Mouse (Mus musculus) midbrain, embryonic 15.5 days (tissue): Measurements from ENCODE around the gene Rlf. TPM values are rescaled to one million over a fixed set of nuclear protein-coding genes. Genes with fewer than 3 reads are reported as not detected.
A peak's percentile ranks its signal among the peaks of the same experiment; 100 is the strongest.

Source experiments
- ATAC-seq: fragments of 200-750 bp; cut with Nextera tagmentation; replicated peaks from 2 replicates; pipeline ENCODE4 v1.8.0; 2017; ENCODE audit warnings: moderate TSS enrichment
- H3K27ac ChIP-seq: fragments of 300-500 bp; sonication (generic); 2 replicates; pipeline ENCODE4 v1.5.1; 2015; ENCODE audit warnings: mild to moderate bottlenecking, inconsistent platforms
- H3K27me3 ChIP-seq: fragments of 300-500 bp; sonication (generic); replicated peaks from 2 replicates; pipeline ENCODE4 v1.6.1; 2015; ENCODE audit warnings: inconsistent platforms
- H3K36me3 ChIP-seq: fragments of 300-500 bp; sonication (generic); replicated peaks from 2 replicates; pipeline ENCODE4 v1.6.1; 2015; ENCODE audit warnings: inconsistent platforms
- H3K4me1 ChIP-seq: fragments of 300-500 bp; sonication (generic); 2 replicates; pipeline ENCODE4 v1.6.1; 2015; ENCODE audit warnings: inconsistent platforms
- H3K4me2 ChIP-seq: fragments of 300-500 bp; sonication (generic); 2 replicates; pipeline ENCODE4 v1.6.1; 2015; ENCODE audit warnings: inconsistent platforms, mild to moderate bottlenecking, moderate library complexity
- H3K4me3 ChIP-seq: fragments of 300-500 bp; sonication (generic); 2 replicates; pipeline ENCODE4 v1.5.1; 2015; ENCODE audit warnings: mild to moderate bottlenecking, inconsistent platforms
- H3K9ac ChIP-seq: fragments of 300-500 bp; sonication (generic); 2 replicates; pipeline ENCODE4 v1.6.1; 2015; ENCODE audit warnings: mild to moderate bottlenecking, inconsistent platforms
- H3K9me3 ChIP-seq: fragments of 300-500 bp; sonication (generic); 2 replicates; pipeline ENCODE4 v1.6.1; 2016; ENCODE audit warnings: inconsistent platforms
- WGBS: fragments of 180-500 bp; shearing (Covaris S2); methylation state at CpG from one replicate; pipeline ENCODE4 v1.1.7; 2015; ENCODE audit warnings: mixed read lengths; 5-methylcytosine and 5-hydroxymethylcytosine counted together
- polyA plus RNA-seq: library from polyadenylated mRNA; unstranded; fragments of >200 nt; fragmentation: Nextera tagmentation; extraction: Ambion mirVana; gene quantifications from 2 replicates; pipeline ENCODE4 v1.2.1, GENCODE M21; 2015

Rlf gene
- 31.0 and 33.2 TPM in 2 replicates for polyA plus RNA-seq

DNA sequence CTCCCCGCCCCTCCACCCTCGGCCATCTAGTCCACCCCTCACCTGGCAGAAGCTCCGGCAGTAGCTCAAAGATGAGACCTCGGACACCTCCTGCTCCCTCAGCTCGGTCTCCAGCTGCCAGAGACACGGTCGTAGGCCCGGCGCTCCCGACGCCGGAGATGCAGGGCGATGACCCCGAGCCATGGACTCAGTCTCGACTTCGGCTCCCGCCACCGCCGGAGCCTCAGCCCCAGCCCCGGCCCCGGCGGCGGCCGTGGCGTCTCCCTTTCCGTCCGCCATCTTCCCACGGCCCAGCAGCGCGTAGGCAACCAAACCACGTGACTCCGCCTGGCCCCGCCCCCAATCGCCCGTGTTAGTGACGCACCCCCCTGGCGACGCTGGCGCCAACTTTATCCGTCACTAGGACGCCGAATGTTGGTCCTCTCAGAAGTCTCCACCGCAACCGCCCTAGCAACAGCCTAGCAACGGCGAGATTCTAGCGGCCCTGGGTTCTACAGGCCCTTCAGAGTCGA lies at the start of gene Rlf:
TSS of gene Rlf (minus strand) at position 292 of the 512 bp plus-strand sequence.
- peaks cover 7% of the 10 kb centered on the region for H3K27me3 ChIP-seq

DNA sequence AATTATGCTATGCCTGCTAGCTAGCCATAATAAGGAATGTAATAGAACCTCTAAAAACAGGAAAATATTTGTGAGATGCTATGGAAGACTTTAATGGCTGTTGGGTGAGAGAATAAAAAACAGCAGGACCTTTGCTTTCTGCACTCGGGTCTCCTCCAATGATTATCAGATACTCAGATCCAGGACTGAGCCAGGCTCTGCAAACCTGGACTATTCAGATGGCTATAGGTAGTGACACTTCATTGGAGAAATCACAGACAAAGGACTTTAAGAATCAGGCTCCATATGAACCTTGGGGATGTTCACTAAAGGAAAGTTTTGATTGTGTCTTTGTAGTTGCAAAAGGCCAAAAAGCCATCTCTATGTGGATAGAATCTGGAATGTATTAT lies 26.7 kb upstream of the Rlf start:
- Histone ChIP-seq H3K9me3 (no peaks in the 10 kb centered on the region), H3K27ac (no peak overlapping the region), H3K4me2 (no peak overlapping the region), H3K27me3 (peaks cover 5% of the 10 kb centered on the region; the same call in 1 of the 2 replicates), H3K4me1 (no peaks in the 10 kb centered on the region), H3K9ac (no peak overlapping the region), H3K36me3 (no peaks in the 10 kb centered on the region), H3K4me3 (no peak overlapping the region)
- WGBS, result 87% methylated on average over 1 of the region's 1 CpGs
- peak; percentile 62; the same call in 1 of the 2 replicates for ATAC-seq

More for the DNA sequence above, at the start of gene Rlf:
- H3K4me1 ChIP-seq, result peaks cover 26% of the 10 kb centered on the region
- ATAC-seq, result peak; percentile 97
- H3K4me2 ChIP-seq, result peak within 1 kb of the TSS; percentile 71
- peak within 1 kb of the TSS; percentile 95 for H3K27ac ChIP-seq
- WGBS, result under 1% methylated on average over 48 of the region's 48 CpGs
- peak within 1 kb of the TSS; percentile 64 for H3K4me3 ChIP-seq
- no peaks in the 10 kb centered on the region for H3K36me3 ChIP-seq
- H3K9me3 ChIP-seq, result no peaks in the 10 kb centered on the region
- H3K9ac ChIP-seq, result peak within 1 kb of the TSS; percentile 93

DNA sequence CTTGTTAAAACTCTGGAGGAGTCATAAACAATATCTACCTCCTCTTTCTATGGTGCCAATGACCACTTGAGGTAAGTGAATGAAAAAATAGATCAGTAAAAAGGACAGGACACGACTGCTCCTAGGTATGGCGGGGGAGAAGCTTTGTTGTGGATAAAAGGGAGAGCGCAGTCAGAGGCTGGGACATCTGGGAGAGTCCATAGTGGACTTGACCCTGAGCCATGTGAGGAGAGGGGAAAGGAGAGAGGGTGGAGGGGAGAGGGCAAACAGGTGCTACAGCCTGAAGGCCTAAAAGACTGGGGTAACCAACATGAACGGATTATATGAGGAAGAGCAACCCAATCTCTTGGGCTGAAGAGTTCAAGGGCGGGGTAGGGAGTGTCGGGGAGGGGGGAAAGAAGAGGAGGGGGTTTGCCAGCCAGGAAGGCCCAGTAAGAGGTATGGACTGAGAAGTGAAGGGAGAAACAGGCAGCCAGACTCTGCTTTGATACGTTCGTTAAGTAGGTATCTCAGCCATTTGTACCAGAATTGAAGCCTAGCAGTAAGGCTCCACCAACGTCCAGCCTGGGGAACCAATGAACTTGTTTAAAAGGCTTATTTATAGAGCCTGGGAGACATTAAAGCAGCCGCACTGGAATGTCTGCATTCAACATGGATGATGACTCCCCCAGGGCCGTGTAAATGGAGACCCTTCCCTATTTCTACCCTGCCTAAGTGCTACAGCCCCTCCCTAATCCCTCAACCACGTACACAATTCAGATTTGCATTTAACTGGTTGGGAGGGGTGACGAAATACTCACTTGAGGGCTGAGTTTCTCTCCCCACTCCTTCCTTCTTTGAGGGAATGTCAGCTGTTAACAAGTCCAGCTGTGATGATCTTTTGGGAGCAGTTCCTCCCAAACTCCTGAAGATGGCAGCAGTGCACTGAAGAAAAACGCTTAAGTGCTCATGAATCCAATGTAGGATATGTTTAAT lies 26.0 kb upstream of the Rlf start:
- Histone ChIP-seq H3K9me3 (no peaks in the 10 kb centered on the region), H3K36me3 (no peaks in the 10 kb centered on the region), H3K4me3 (no peak overlapping the region), H3K4me2 (no peak overlapping the region), H3K9ac (no peak overlapping the region), H3K27me3 (peaks cover 5% of the 10 kb centered on the region; the same call in 1 of the 2 replicates), H3K27ac (no peak overlapping the region), H3K4me1 (no peaks in the 10 kb centered on the region)
- ATAC-seq, result peak; percentile 81
- 43% methylated on average over 14 of the region's 14 CpGs for WGBS

DNA sequence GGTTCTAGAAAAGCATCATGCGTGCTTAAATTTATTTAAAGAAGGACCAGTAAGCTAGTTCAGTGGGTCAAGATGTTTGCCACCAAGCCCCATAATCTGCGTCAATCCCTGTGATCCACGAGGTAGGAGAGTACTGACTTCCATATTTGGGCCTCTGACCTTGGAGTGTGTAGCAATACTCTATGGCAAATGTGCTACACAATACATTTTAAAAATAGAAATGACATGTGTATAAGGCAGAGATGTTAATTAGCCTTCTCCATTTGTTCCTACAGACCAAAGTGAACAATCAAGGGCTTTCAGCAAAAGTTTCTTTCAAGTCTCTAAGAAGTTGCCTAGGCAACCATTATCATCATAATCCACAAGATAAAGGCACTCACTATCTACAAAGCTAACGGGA lies 25.0 kb upstream of the Rlf start:
- no peak overlapping the region for H3K4me3 ChIP-seq
- 17% methylated on average over 4 of the region's 4 CpGs for WGBS
- no peaks in the 10 kb centered on the region for H3K36me3 ChIP-seq
- no peak overlapping the region for H3K9ac ChIP-seq
- no peaks in the 10 kb centered on the region for H3K4me1 ChIP-seq
- H3K27ac ChIP-seq, result no peak overlapping the region
- no peak overlapping the region for H3K4me2 ChIP-seq
- H3K9me3 ChIP-seq, result no peaks in the 10 kb centered on the region
- ATAC-seq, result no peak
- peaks cover 5% of the 10 kb centered on the region; the same call in 1 of the 2 replicates for H3K27me3 ChIP-seq

DNA sequence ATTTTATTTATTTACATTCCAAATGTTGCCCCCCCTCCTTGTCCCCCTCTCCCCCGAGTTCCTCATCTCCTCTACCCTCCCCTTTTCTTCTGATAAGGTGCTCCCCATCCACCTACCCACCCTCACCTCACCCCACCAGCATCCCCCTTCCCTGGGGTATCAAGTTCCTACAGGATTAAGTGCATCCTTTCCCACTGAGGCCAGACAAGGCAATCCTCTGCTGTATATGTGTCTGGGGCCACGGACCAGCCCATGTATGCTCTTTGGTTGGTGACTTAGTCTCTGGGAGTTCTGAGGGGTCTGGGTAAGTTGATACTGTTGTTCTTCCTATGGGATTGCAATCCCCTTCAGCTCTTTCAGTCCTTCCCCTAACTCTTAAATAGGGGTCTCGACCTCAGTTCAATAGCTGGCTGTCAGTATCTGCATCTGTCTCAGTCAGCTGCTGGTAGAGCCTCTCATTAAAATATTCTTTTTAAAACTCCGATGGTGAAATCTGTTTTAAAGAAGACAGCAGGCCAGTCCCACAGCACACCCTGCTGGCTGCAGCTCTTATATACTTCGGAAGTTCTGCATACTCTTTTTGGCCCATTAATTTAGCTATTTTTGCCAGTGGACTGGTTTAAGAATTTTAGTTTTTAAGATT lies 17.0 kb upstream of the Rlf start:
- Histone ChIP-seq H3K9me3 (no peaks in the 10 kb centered on the region), H3K4me2 (peak overlapping the region; percentile 48), H3K27me3 (0 out of 2 replicates have a peak, but pooled peaks cover 2% of the 10 kb centered on the region), H3K9ac (peak overlapping the region; percentile 25; the same call in 1 of the 2 replicates), H3K27ac (peak overlapping the region; percentile 60), H3K4me3 (peak overlapping the region; percentile 26; the same call in 1 of the 2 replicates), H3K4me1 (peaks cover 13% of the 10 kb centered on the region), H3K36me3 (no peaks in the 10 kb centered on the region)
- peak; percentile 75 for ATAC-seq
- WGBS, result 7% methylated on average over 5 of the region's 5 CpGs

DNA sequence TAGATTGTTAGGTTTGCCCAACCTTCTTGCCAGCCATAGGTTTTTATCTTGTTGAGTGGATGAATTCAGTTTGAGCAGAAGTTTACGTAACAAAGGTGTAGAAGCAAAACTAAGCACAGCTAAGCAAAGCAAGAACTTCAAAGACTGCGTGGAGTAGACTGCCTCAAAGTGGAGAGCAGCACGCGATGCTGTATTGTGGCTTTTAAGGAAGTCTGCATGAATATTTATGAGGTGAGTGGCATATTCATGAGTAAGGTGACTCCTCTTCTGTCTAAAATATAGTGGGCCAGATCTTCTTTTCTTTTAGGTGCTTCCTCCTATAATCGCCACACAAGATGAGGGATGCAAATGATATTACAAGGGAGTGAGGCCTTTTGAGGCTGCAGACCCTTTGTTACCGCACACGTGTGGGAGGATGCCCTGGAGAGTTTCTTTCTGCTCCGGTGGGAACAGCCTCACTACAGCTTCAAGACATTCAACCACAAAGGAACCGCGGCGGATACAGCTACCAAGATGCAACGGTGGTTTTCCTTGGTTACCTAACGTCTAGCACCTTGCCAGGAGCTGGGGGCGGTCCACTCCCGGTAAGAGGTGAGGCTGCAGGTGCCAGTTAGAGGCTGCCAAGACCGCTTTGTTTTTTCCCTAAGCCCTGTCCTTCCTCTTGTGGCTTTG lies 16.2 kb upstream of the Rlf start:
- peak overlapping the region; percentile 48 for H3K4me2 ChIP-seq
- H3K36me3 ChIP-seq, result no peaks in the 10 kb centered on the region
- peak; percentile 79 for ATAC-seq
- no peaks in the 10 kb centered on the region for H3K9me3 ChIP-seq
- peaks cover 13% of the 10 kb centered on the region for H3K4me1 ChIP-seq
- peak overlapping the region; percentile 6; the same call in 1 of the 2 replicates for H3K9ac ChIP-seq
- peak overlapping the region; percentile 26 for H3K4me3 ChIP-seq
- H3K27ac ChIP-seq, result peak overlapping the region; percentile 65
- WGBS, result 2% methylated on average over 16 of the region's 16 CpGs
- 0 out of 2 replicates have a peak, but pooled peaks cover 2% of the 10 kb centered on the region for H3K27me3 ChIP-seq

DNA sequence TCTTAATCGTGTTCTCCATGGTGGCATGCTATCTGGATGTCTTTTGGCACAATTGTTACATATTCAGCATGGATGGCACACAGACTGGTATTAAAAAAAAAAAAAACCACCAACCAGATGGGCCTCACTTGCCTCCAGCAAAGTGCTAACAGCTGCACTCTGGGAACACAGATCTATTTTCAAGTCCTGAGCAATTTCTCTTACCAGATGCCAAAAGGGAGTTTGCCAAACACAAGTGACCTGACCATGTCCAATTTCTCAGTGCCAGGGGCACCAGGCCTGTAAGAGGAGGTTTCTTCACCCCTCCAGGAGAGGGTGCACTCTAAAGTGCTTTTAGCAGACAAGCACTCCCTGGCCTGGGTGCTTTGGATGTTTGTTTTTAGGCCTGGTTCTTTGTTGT lies 12.2 kb upstream of the Rlf start:
- Histone ChIP-seq H3K9ac (no peak overlapping the region), H3K4me2 (no peak overlapping the region), H3K9me3 (no peaks in the 10 kb centered on the region), H3K27ac (no peak overlapping the region), H3K27me3 (no peaks in the 10 kb centered on the region), H3K36me3 (no peaks in the 10 kb centered on the region), H3K4me1 (peaks cover 13% of the 10 kb centered on the region), H3K4me3 (no peak overlapping the region)
- 59% methylated on average over 1 of the region's 1 CpGs for WGBS
- no peak for ATAC-seq

DNA sequence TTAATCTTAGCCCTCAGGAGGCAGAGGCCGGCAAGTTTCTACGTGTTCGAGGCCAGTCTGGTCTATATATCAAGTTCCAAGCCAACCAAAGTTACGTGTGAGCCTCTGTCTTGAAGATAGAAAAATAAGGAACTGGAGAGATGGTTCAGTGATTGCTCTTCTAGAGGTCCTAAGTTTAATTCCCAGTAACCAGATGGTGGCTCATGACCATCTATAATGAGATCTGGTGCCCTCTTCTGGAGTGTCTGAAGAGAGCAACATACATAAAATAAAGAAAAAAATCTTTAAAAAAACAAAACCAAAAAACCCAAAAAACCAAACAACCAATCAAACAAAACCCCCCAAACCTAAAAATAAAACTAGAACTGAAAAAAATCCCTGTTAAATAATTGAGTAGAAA lies 10.3 kb upstream of the Rlf start:
- Histone ChIP-seq H3K4me1 (no peaks in the 10 kb centered on the region), H3K27me3 (no peaks in the 10 kb centered on the region), H3K4me2 (no peak overlapping the region), H3K36me3 (no peaks in the 10 kb centered on the region), H3K9me3 (no peaks in the 10 kb centered on the region), H3K27ac (no peak overlapping the region), H3K4me3 (no peak overlapping the region), H3K9ac (no peak overlapping the region)
- 85% methylated on average over 4 of the region's 4 CpGs for WGBS
- no peak for ATAC-seq

DNA sequence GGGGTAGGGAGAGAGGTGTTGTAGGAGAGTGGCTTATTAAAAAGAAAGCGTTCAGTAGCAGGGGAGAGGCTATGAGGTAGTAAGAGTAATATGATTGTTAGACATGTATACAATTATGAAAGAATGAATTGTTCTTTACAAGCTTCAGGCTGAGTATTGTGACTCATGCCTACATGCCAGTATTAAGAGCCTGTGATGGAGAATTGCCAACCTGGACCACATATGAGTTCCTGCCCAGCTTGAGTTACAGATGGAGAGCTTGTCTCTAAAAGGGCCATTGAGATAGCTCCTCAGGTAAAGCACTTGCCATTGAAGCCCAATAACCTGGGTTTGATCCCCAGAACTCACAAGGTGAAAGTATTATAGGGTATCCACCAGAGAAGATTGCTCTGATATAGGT lies 8.3 kb upstream of the Rlf start:
- Histone ChIP-seq H3K9me3 (no peaks in the 10 kb centered on the region), H3K4me1 (no peaks in the 10 kb centered on the region), H3K27ac (no peak overlapping the region), H3K4me3 (no peak overlapping the region), H3K4me2 (no peak overlapping the region), H3K27me3 (peaks cover 7% of the 10 kb centered on the region; the same call in 1 of the 2 replicates), H3K9ac (no peak overlapping the region), H3K36me3 (no peaks in the 10 kb centered on the region)
- WGBS, result 90% methylated on average over 1 of the region's 1 CpGs
- ATAC-seq, result no peak

DNA sequence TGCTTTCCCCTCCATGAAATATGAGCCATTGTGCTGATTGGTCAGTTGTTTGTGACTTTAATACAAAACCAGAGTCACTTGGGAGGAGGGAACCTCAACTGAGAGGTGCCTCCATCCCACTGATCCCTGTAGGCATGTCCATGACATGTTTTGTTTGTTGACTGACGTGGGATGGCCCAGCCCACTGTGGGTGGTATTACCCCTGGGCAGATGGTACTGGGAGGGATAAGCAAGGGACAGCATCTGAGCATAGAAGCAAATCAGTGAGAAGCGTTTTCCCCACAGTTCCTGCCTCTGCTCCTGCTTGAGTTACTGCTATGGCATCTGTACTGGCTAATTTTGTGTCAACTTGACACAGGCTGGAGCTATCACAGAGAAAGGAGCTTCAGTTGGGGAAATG lies 1.3 kb upstream of the Rlf start:
- Histone ChIP-seq H3K4me3 (no peak overlapping the region), H3K9me3 (no peaks in the 10 kb centered on the region), H3K9ac (no peak overlapping the region), H3K36me3 (no peaks in the 10 kb centered on the region), H3K27ac (no peak overlapping the region), H3K4me1 (peaks cover 26% of the 10 kb centered on the region), H3K4me2 (no peak overlapping the region), H3K27me3 (peaks cover 7% of the 10 kb centered on the region)
- no peak for ATAC-seq
- WGBS, result 60% methylated on average over 2 of the region's 2 CpGs

DNA sequence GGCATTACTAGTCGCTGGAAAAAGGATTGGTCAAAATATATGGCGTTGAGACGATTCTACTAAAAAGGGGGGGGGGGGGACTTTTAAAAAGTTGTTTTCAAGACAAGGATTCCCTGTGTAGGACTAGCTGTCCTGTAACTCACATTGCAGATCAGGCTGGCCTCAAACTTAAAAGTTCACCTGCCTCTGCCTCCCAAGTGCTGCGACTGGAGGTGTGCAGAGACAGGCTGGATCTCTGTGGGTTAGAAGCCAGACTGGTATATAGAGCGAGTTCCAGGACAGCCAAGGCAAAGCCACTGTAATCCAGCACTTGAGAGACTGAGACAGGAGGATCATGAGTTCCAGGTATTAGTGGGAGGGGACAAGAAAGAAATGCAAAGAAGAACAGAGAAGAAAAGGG lies 605 bp upstream of the Rlf start:
- H3K9me3 ChIP-seq, result no peaks in the 10 kb centered on the region
- peaks cover 26% of the 10 kb centered on the region for H3K4me1 ChIP-seq
- H3K4me2 ChIP-seq, result peak overlapping the region; percentile 71
- ATAC-seq, result peak; percentile 48
- H3K27ac ChIP-seq, result peak overlapping the region; percentile 95
- peaks cover 7% of the 10 kb centered on the region for H3K27me3 ChIP-seq
- H3K36me3 ChIP-seq, result no peaks in the 10 kb centered on the region
- 17% methylated on average over 5 of the region's 5 CpGs for WGBS
- peak overlapping the region; percentile 64 for H3K4me3 ChIP-seq
- peak overlapping the region; percentile 93 for H3K9ac ChIP-seq
